Mouse (Mus musculus): Measurements from ENCODE around the gene Vmn1r16. TPM values are rescaled to one million over a fixed set of nuclear protein-coding genes. Genes with fewer than 3 reads are reported as not detected.

Gene Vmn1r16
- polyA plus RNA-seq, 1 experiment from 2014 or later, result not detected

GRCm38 (mm10) chr6:57272517-57272916 lies 56.8 kb downstream of the Vmn1r16 start:
- Histone ChIP-seq H3K27ac (ENCODE audit: low read length) (no peak overlapping the region), H3K4me2 (replicated peaks; ENCODE audit: low read depth, low read length) (no peak overlapping the region), H3K4me1 (ENCODE audit: insufficient read depth, low read depth, low read length) (no peaks in the 10 kb centered on the region), H3K9ac (replicated peaks; ENCODE audit: low read depth) (no peak overlapping the region), H3K27me3 (replicated peaks; ENCODE audit: insufficient read depth, low read length) (no peaks in the 10 kb centered on the region), H3K9me3 (ENCODE audit: low read length) (no peaks in the 10 kb centered on the region), H3K36me3 (ENCODE audit: insufficient read depth, low read length) (no peaks in the 10 kb centered on the region), H3K4me3 (ENCODE audit: low read depth, low read length) (no peak overlapping the region)
- DNase-seq (ENCODE audit: low spot score) (no peak), ATAC-seq (no peak)
- no peak for TF ChIP-seq EP300 (IDR thresholded peaks at IDR 0.05)
- no peak for TF ChIP-seq CTCF (IDR thresholded peaks at IDR 0.05)

GRCm38 (mm10) chr6:57271881-57272280 lies 57.4 kb downstream of the Vmn1r16 start:
- 57% methylated on average over 3 of the region's 3 CpGs for WGBS

More at GRCm38 (mm10) chr6:57271881-57272280, 57.4 kb downstream of the Vmn1r16 start:
- no peak overlapping the region for H3K27ac ChIP-seq (ENCODE audit: low read length)
- H3K9ac ChIP-seq (replicated peaks; ENCODE audit: low read depth), result no peak overlapping the region
- ATAC-seq (no peak), DNase-seq (ENCODE audit: low spot score) (no peak)
- no peak overlapping the region for H3K4me2 ChIP-seq (replicated peaks; ENCODE audit: low read depth, low read length)
- H3K9me3 ChIP-seq (ENCODE audit: low read length), result no peaks in the 10 kb centered on the region
- no peaks in the 10 kb centered on the region for H3K4me1 ChIP-seq (ENCODE audit: insufficient read depth, low read depth, low read length)
- no peaks in the 10 kb centered on the region for H3K27me3 ChIP-seq (replicated peaks; ENCODE audit: insufficient read depth, low read length)
- H3K4me3 ChIP-seq (ENCODE audit: low read depth, low read length), result no peak overlapping the region
- TF ChIP-seq EP300 (IDR thresholded peaks at IDR 0.05) (no peak), CTCF (IDR thresholded peaks at IDR 0.05) (no peak)
- H3K36me3 ChIP-seq (ENCODE audit: insufficient read depth, low read length), result no peaks in the 10 kb centered on the region

Other genes starting within 250 kb of the Vmn1r16 start
- not detected in 2 replicates for gene Vmn1r10, start 220.0 kb downstream of the Vmn1r16 start, polyA plus RNA-seq (2015; fragmentation: Nextera tagmentation; extraction: Ambion mirVana)
- not detected in 2 replicates for gene Vmn1r11, start 196.0 kb downstream of the Vmn1r16 start, polyA plus RNA-seq (2015; fragmentation: Nextera tagmentation; extraction: Ambion mirVana)
- not detected in 2 replicates for gene Vmn1r12, start 172.6 kb downstream of the Vmn1r16 start, polyA plus RNA-seq (2015; fragmentation: Nextera tagmentation; extraction: Ambion mirVana)
- not detected in 2 replicates for gene Vmn1r13, start 126.2 kb downstream of the Vmn1r16 start, polyA plus RNA-seq (2015; fragmentation: Nextera tagmentation; extraction: Ambion mirVana)
- not detected in 2 replicates for gene Vmn1r14, start 97.8 kb downstream of the Vmn1r16 start, polyA plus RNA-seq (2015; fragmentation: Nextera tagmentation; extraction: Ambion mirVana)
- gene Vmn1r15, start 71.5 kb downstream of the Vmn1r16 start, polyA plus RNA-seq (2015; fragmentation: Nextera tagmentation; extraction: Ambion mirVana), result not detected in 2 replicates
- not detected in 2 replicates for gene Vmn1r17, start 34.2 kb upstream of the Vmn1r16 start, polyA plus RNA-seq (2015; fragmentation: Nextera tagmentation; extraction: Ambion mirVana)
- gene Vmn1r18, start 66.3 kb upstream of the Vmn1r16 start, polyA plus RNA-seq (2015; fragmentation: Nextera tagmentation; extraction: Ambion mirVana), result not detected in 2 replicates
- gene Vmn1r19, start 74.3 kb upstream of the Vmn1r16 start, polyA plus RNA-seq (2015; fragmentation: Nextera tagmentation; extraction: Ambion mirVana), result not detected in 2 replicates
- gene Vmn1r20, start 99.4 kb upstream of the Vmn1r16 start, polyA plus RNA-seq (2015; fragmentation: Nextera tagmentation; extraction: Ambion mirVana), result not detected in 2 replicates
- 5.5 and 6.6 TPM in 2 replicates for gene Ppm1k, start 206.0 kb upstream of the Vmn1r16 start, polyA plus RNA-seq (2015; fragmentation: Nextera tagmentation; extraction: Ambion mirVana)

Data from lung, postnatal 0 days (tissue).